Comparison of ENCODE assay signal across 11 mouse cellular contexts in the genomic region with DNA sequence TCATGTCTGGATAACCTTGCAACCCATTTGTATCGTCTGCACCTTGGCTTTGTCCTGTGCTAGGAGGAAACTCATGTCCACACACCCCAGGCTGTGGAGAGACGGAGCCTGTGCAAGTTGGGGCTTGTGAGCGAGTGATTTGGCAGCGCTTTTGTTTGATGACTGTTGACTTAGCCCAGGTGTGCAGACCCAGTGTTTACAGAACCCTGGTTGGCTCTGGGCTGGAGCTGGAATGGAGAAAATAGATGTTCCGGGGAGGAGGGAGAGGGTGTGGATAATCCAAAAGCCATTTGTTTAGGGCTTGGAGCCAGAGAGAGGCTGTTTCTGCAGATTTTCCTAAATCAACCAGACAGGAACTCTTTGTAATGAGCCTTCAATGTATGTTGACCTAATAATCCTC. TPM values are rescaled to one million over a fixed set of nuclear protein-coding genes. Genes with fewer than 3 reads are reported as not detected.
DNase-seq lines count a peak whose midpoint lies in the region; ATAC-seq lines count a peak whose summit lies in the region.
"Had no signal": no experiment of that assay in that cellular context is flagged by ENCODE, and none has a peak within 500 bp of the region (broad histone marks: within the 10 kb centered on the region; RNA-seq: fewer than 3 reads in every experiment).

No protein-coding gene starts in this region.

- no peak for DNase-seq in hindbrain, embryonic 10.5 days (ENCODE audit: low spot score)
- no peak for DNase-seq in hindbrain, embryonic 11.5 days (ENCODE audit: low spot score)
- DNase-seq in urinary bladder, postnatal 14 days (ENCODE audit: low spot score): peak; percentile 83
- DNase-seq in urinary bladder, postnatal 10 days (ENCODE audit: low spot score): no peak
- peak; percentile 37 for DNase-seq in limb, embryonic 11.5 days (ENCODE audit: low spot score)
- peak; percentile 48 for DNase-seq in yolk sac, embryonic 10.5 days (ENCODE audit: low spot score)
- no peak for DNase-seq in spleen, postnatal 4 days (ENCODE audit: low spot score in 2 of 2)
- DNase-seq in adipocyte (ENCODE audit: low spot score): no peak
- DNase-seq: adrenal gland, adult 8-10 months; cerebellum, adult 8-10 months had no signal

- peaks cover 1% of the 10 kb centered on the region; the same call in 1 of the 2 replicates for H3K27me3 ChIP-seq in hindbrain, embryonic 10.5 days (ENCODE audit: insufficient read depth, poor library complexity, severe bottlenecking)
- no peaks in the 10 kb centered on the region for H3K27me3 ChIP-seq in hindbrain, embryonic 11.5 days (ENCODE audit: control insufficient read depth, insufficient read depth, low read length)
- no peaks in the 10 kb centered on the region for H3K27me3 ChIP-seq in limb, embryonic 11.5 days (ENCODE audit: control insufficient read depth, insufficient read depth, low read length)

- no peaks in the 10 kb centered on the region for H3K9me3 ChIP-seq in hindbrain, embryonic 10.5 days
- no peaks in the 10 kb centered on the region for H3K9me3 ChIP-seq in hindbrain, embryonic 11.5 days (ENCODE audit: control insufficient read depth, low read length)
- no peaks in the 10 kb centered on the region for H3K9me3 ChIP-seq in limb, embryonic 11.5 days (ENCODE audit: control insufficient read depth, low read length)

- WGBS in hindbrain, embryonic 10.5 days: 73% methylated on average over 5 of the region's 5 CpGs
- 76% methylated on average over 5 of the region's 5 CpGs for WGBS in hindbrain, embryonic 11.5 days
- WGBS in limb, embryonic 11.5 days: 65% methylated on average over 5 of the region's 5 CpGs

- no peak for ATAC-seq in hindbrain, embryonic 11.5 days (ENCODE audit: low FRiP score)
- no peak for ATAC-seq in limb, embryonic 11.5 days (ENCODE audit: insufficient number of reproducible peaks, low FRiP score, low TSS enrichment, low read depth)
- ATAC-seq: forebrain, embryonic 16.5 days had no signal

- no peak overlapping the region for H3K4me2 ChIP-seq in hindbrain, embryonic 11.5 days (replicated peaks; ENCODE audit: low read depth, low read length)
- H3K4me2 ChIP-seq in limb, embryonic 11.5 days (ENCODE audit: low read depth, severe bottlenecking): no peak overlapping the region

- peaks cover 84% of the 10 kb centered on the region for H3K4me1 ChIP-seq in hindbrain, embryonic 10.5 days (replicated peaks)
- peaks cover 9% of the 10 kb centered on the region for H3K4me1 ChIP-seq in hindbrain, embryonic 11.5 days (replicated peaks; ENCODE audit: control insufficient read depth, insufficient read depth, low read length)
- H3K4me1 ChIP-seq in limb, embryonic 11.5 days (ENCODE audit: control insufficient read depth, insufficient read depth, low read length): peaks cover 43% of the 10 kb centered on the region

- no peaks in the 10 kb centered on the region for H3K36me3 ChIP-seq in hindbrain, embryonic 10.5 days
- H3K36me3 ChIP-seq in hindbrain, embryonic 11.5 days (ENCODE audit: control insufficient read depth, insufficient read depth, low read length): no peaks in the 10 kb centered on the region
- no peaks in the 10 kb centered on the region for H3K36me3 ChIP-seq in limb, embryonic 11.5 days (ENCODE audit: control insufficient read depth, insufficient read depth, low read length)

- H3K4me3 ChIP-seq in hindbrain, embryonic 10.5 days: no peak overlapping the region
- H3K4me3 ChIP-seq in hindbrain, embryonic 11.5 days (ENCODE audit: low read depth, low read length): no peak overlapping the region
- no peak overlapping the region for H3K4me3 ChIP-seq in limb, embryonic 11.5 days (ENCODE audit: low read depth, low read length)

- no peak overlapping the region for H3K9ac ChIP-seq in hindbrain, embryonic 11.5 days (ENCODE audit: low read depth, low read length)
- no peak overlapping the region for H3K9ac ChIP-seq in limb, embryonic 11.5 days (ENCODE audit: low read length)

- peak overlapping the region; percentile 78 for H3K27ac ChIP-seq in hindbrain, embryonic 10.5 days
- H3K27ac ChIP-seq in hindbrain, embryonic 11.5 days (ENCODE audit: low read depth, low read length): no peak overlapping the region
- H3K27ac ChIP-seq in limb, embryonic 11.5 days (replicated peaks; ENCODE audit: low read depth, low read length): no peak overlapping the region

RNA-seq across cellular contexts. Expression of a gene that starts 50.3 kb away (rescaled TPM):
- polyA plus RNA-seq in hindbrain, embryonic 10.5 days (2016; fragmentation: Nextera tagmentation; extraction: Ambion mirVana): 72.2 and 74.1 TPM in 2 replicates
- polyA plus RNA-seq in hindbrain, embryonic 11.5 days (2014; fragmentation: Nextera tagmentation; extraction: Ambion mirVana): 83.2 and 84.5 TPM in 2 replicates
- 59.3 and 60.4 TPM in 2 replicates for polyA plus RNA-seq in limb, embryonic 11.5 days (2014; fragmentation: Nextera tagmentation; extraction: Ambion mirVana)

RNA-seq across cellular contexts. Expression of a gene that starts 56.0 kb away (rescaled TPM):
- 20.5 and 27.1 TPM in 2 replicates for polyA plus RNA-seq in hindbrain, embryonic 10.5 days (2016; fragmentation: Nextera tagmentation; extraction: Ambion mirVana)
- polyA plus RNA-seq in hindbrain, embryonic 11.5 days (2014; fragmentation: Nextera tagmentation; extraction: Ambion mirVana): 17.6 TPM in 2 replicates
- 14.3 and 15.7 TPM in 2 replicates for polyA plus RNA-seq in limb, embryonic 11.5 days (2014; fragmentation: Nextera tagmentation; extraction: Ambion mirVana)

Comparison
In these comparisons a context has a peak if more than half of its experiments do, and no peak if none do; other contexts are left out.
1. DNase-seq: peak in urinary bladder, postnatal 14 days (single experiment), limb, embryonic 11.5 days (single experiment) and yolk sac, embryonic 10.5 days (single experiment); none in hindbrain, embryonic 10.5 days (single experiment), hindbrain, embryonic 11.5 days (single experiment), urinary bladder, postnatal 10 days (single experiment), spleen, postnatal 4 days (0 of 2) and adipocyte (single experiment).